Mouse (Mus musculus): ENCODE results near the gene Kcnq1. TPM values are rescaled to one million over a fixed set of nuclear protein-coding genes. Genes with fewer than 3 reads are reported as not detected.
A peak's percentile ranks its signal among the peaks of the same experiment; 100 is the strongest.

Gene Kcnq1
- polyA plus RNA-seq, 1 experiment from 2014 or later, result 10.5 TPM

GRCm38 (mm10) chr7:143194064-143194463, 87.9 kb downstream of the Kcnq1 start:
- Histone ChIP-seq H3K4me3 (ENCODE audit: low read depth, low read length) (no peak overlapping the region), H3K9me3 (ENCODE audit: control insufficient read depth) (no peaks in the 10 kb centered on the region), H3K27ac (ENCODE audit: low read depth, low read length) (no peak overlapping the region), H3K4me1 (replicated peaks; ENCODE audit: control insufficient read depth, insufficient read depth, low read length) (no peaks in the 10 kb centered on the region), H3K9ac (ENCODE audit: low read depth, low read length) (no peak overlapping the region), H3K4me2 (replicated peaks; ENCODE audit: low read depth) (no peak overlapping the region), H3K36me3 (ENCODE audit: control insufficient read depth, insufficient read depth) (no peaks in the 10 kb centered on the region; the same call in 1 of the 2 replicates), H3K27me3 (replicated peaks; ENCODE audit: control insufficient read depth, insufficient read depth, low read length) (no peaks in the 10 kb centered on the region)
- ATAC-seq, result no peak
- WGBS, result 92% methylated on average over 7 of the region's 7 CpGs
- no peak for TF ChIP-seq CTCF (IDR thresholded peaks at IDR 0.05; ENCODE audit: low read depth)

GRCm38 (mm10) chr7:143197951-143198440, 91.8 kb downstream of the Kcnq1 start:
- Histone ChIP-seq H3K27ac (ENCODE audit: low read depth, low read length) (no peak overlapping the region), H3K4me1 (replicated peaks; ENCODE audit: control insufficient read depth, insufficient read depth, low read length) (no peaks in the 10 kb centered on the region)
- 70% methylated on average over 15 of the region's 15 CpGs for WGBS

GRCm38 (mm10) chr7:143198443-143198842, 92.3 kb downstream of the Kcnq1 start:
- Histone ChIP-seq H3K4me2 (replicated peaks; ENCODE audit: low read depth) (no peak overlapping the region), H3K4me3 (ENCODE audit: low read depth, low read length) (no peak overlapping the region), H3K9ac (ENCODE audit: low read depth, low read length) (no peak overlapping the region), H3K36me3 (ENCODE audit: control insufficient read depth, insufficient read depth) (no peaks in the 10 kb centered on the region; the same call in 1 of the 2 replicates), H3K9me3 (ENCODE audit: control insufficient read depth) (no peaks in the 10 kb centered on the region), H3K27me3 (replicated peaks; ENCODE audit: control insufficient read depth, insufficient read depth, low read length) (no peaks in the 10 kb centered on the region), H3K27ac (ENCODE audit: low read depth, low read length) (no peak overlapping the region), H3K4me1 (replicated peaks; ENCODE audit: control insufficient read depth, insufficient read depth, low read length) (no peaks in the 10 kb centered on the region)
- 61% methylated on average over 7 of the region's 7 CpGs for WGBS
- no peak for ATAC-seq
- no peak for TF ChIP-seq CTCF (IDR thresholded peaks at IDR 0.05; ENCODE audit: low read depth)

More at GRCm38 (mm10) chr7:143197951-143198440, 91.8 kb downstream of the Kcnq1 start:
- Histone ChIP-seq H3K4me2 (replicated peaks; ENCODE audit: low read depth) (no peak overlapping the region), H3K9me3 (ENCODE audit: control insufficient read depth) (no peaks in the 10 kb centered on the region), H3K4me3 (ENCODE audit: low read depth, low read length) (no peak overlapping the region), H3K36me3 (ENCODE audit: control insufficient read depth, insufficient read depth) (no peaks in the 10 kb centered on the region; the same call in 1 of the 2 replicates), H3K9ac (ENCODE audit: low read depth, low read length) (no peak overlapping the region), H3K27me3 (replicated peaks; ENCODE audit: control insufficient read depth, insufficient read depth, low read length) (no peaks in the 10 kb centered on the region)
- TF ChIP-seq CTCF (IDR thresholded peaks at IDR 0.05; ENCODE audit: low read depth), result no peak
- ATAC-seq, result no peak

GRCm38 (mm10) chr7:143201255-143201654, 95.1 kb downstream of the Kcnq1 start:
- Histone ChIP-seq H3K27ac (ENCODE audit: low read depth, low read length) (0 out of 2 replicates have a peak overlapping the region, but pooled peaks have one; percentile 15), H3K4me2 (replicated peaks; ENCODE audit: low read depth) (no peak overlapping the region), H3K36me3 (ENCODE audit: control insufficient read depth, insufficient read depth) (no peaks in the 10 kb centered on the region; the same call in 1 of the 2 replicates), H3K4me1 (replicated peaks; ENCODE audit: control insufficient read depth, insufficient read depth, low read length) (no peaks in the 10 kb centered on the region), H3K9me3 (ENCODE audit: control insufficient read depth) (no peaks in the 10 kb centered on the region), H3K27me3 (replicated peaks; ENCODE audit: control insufficient read depth, insufficient read depth, low read length) (no peaks in the 10 kb centered on the region), H3K9ac (ENCODE audit: low read depth, low read length) (no peak overlapping the region), H3K4me3 (ENCODE audit: low read depth, low read length) (no peak overlapping the region)
- no peak for TF ChIP-seq CTCF (IDR thresholded peaks at IDR 0.05; ENCODE audit: low read depth)
- 72% methylated on average over 2 of the region's 2 CpGs for WGBS
- ATAC-seq, result peak; percentile 49; the same call in 1 of the 2 replicates

GRCm38 (mm10) chr7:143203897-143204296, 97.7 kb downstream of the Kcnq1 start:
- H3K27ac ChIP-seq (ENCODE audit: low read depth, low read length), result no peak overlapping the region
- no peak overlapping the region for H3K4me3 ChIP-seq (ENCODE audit: low read depth, low read length)
- no peaks in the 10 kb centered on the region for H3K27me3 ChIP-seq (replicated peaks; ENCODE audit: control insufficient read depth, insufficient read depth, low read length)
- no peak overlapping the region for H3K4me2 ChIP-seq (replicated peaks; ENCODE audit: low read depth)
- no peak overlapping the region for H3K9ac ChIP-seq (ENCODE audit: low read depth, low read length)
- no peak for ATAC-seq
- no peaks in the 10 kb centered on the region; the same call in 1 of the 2 replicates for H3K36me3 ChIP-seq (ENCODE audit: control insufficient read depth, insufficient read depth)
- WGBS, result 62% methylated on average over 6 of the region's 6 CpGs
- no peaks in the 10 kb centered on the region for H3K9me3 ChIP-seq (ENCODE audit: control insufficient read depth)
- TF ChIP-seq CTCF (IDR thresholded peaks at IDR 0.05; ENCODE audit: low read depth), result no peak
- no peaks in the 10 kb centered on the region for H3K4me1 ChIP-seq (replicated peaks; ENCODE audit: control insufficient read depth, insufficient read depth, low read length)

- WGBS, result 24% methylated on average over 4 of the region's 4 CpGs
- Histone ChIP-seq H3K9ac (ENCODE audit: low read depth, low read length) (no peak overlapping the region), H3K36me3 (ENCODE audit: control insufficient read depth, insufficient read depth) (no peaks in the 10 kb centered on the region), H3K4me3 (ENCODE audit: low read depth, low read length) (no peak overlapping the region), H3K9me3 (ENCODE audit: control insufficient read depth) (no peaks in the 10 kb centered on the region), H3K4me1 (replicated peaks; ENCODE audit: control insufficient read depth, insufficient read depth, low read length) (no peaks in the 10 kb centered on the region), H3K27ac (ENCODE audit: low read depth, low read length) (no peak overlapping the region), H3K4me2 (replicated peaks; ENCODE audit: low read depth) (no peak overlapping the region), H3K27me3 (replicated peaks; ENCODE audit: control insufficient read depth, insufficient read depth, low read length) (no peaks in the 10 kb centered on the region)
- no peak for TF ChIP-seq CTCF (IDR thresholded peaks at IDR 0.05; ENCODE audit: low read depth)
- ATAC-seq, result peak; percentile 96
Measured at GRCm38 (mm10) chr7:143207044-143207443, 100.9 kb downstream of the Kcnq1 start.
